Mouse (Mus musculus): Measurements from ENCODE around the gene D130043K22Rik.

Gene D130043K22Rik

GRCm38 (mm10) chr13:24844983-24845955 is at the start of gene D130043K22Rik:
Gene D130043K22Rik, plus strand, starts transcription at chr13:24845135.
- DNase-seq (ENCODE audit: low spot score in 2 of 2), result peak in 1 of 2 experiments; percentile 46

GRCm38 (mm10) chr13:24798686-24799085 is 46.2 kb upstream of the D130043K22Rik start:
- no peak for DNase-seq (ENCODE audit: low spot score in 2 of 2)

- DNase-seq (ENCODE audit: low spot score in 2 of 2), result no peak
Measured at GRCm38 (mm10) chr13:24799378-24799777, 45.6 kb upstream of the D130043K22Rik start.

- DNase-seq (ENCODE audit: low spot score in 2 of 2), result peak in 1 of 2 experiments; percentile 37
Measured at GRCm38 (mm10) chr13:24799925-24800673, 44.8 kb upstream of the D130043K22Rik start.

GRCm38 (mm10) chr13:24800674-24801307 is 44.1 kb upstream of the D130043K22Rik start:
- DNase-seq (ENCODE audit: low spot score in 2 of 2), result peak; percentile 87 to 91

GRCm38 (mm10) chr13:24801308-24801921 is 43.5 kb upstream of the D130043K22Rik start, which contains the start of gene BC005537:
Gene BC005537, plus strand, starts transcription at chr13:24801657.
- peak; percentile 40 to 58 for DNase-seq (ENCODE audit: low spot score in 2 of 2)

GRCm38 (mm10) chr13:24802131-24802691 is 42.7 kb upstream of the D130043K22Rik start:
- peak; percentile 9 to 23 for DNase-seq (ENCODE audit: low spot score in 2 of 2)

- DNase-seq (ENCODE audit: low spot score in 2 of 2), result no peak
Measured at GRCm38 (mm10) chr13:24803196-24803595, 41.7 kb upstream of the D130043K22Rik start.

GRCm38 (mm10) chr13:24806079-24806478 is 38.9 kb upstream of the D130043K22Rik start:
- DNase-seq (ENCODE audit: low spot score in 2 of 2), result no peak

GRCm38 (mm10) chr13:24812521-24812920 is 32.4 kb upstream of the D130043K22Rik start:
- no peak for DNase-seq (ENCODE audit: low spot score in 2 of 2)

GRCm38 (mm10) chr13:24814616-24815015 is 30.3 kb upstream of the D130043K22Rik start:
- no peak for DNase-seq (ENCODE audit: low spot score in 2 of 2)

GRCm38 (mm10) chr13:24816125-24817092 is 28.5 kb upstream of the D130043K22Rik start:
- no peak for DNase-seq (ENCODE audit: low spot score in 2 of 2)

- DNase-seq (ENCODE audit: low spot score in 2 of 2), result no peak
Measured at GRCm38 (mm10) chr13:24819931-24820330, 25.0 kb upstream of the D130043K22Rik start.

GRCm38 (mm10) chr13:24822663-24823343 is 22.1 kb upstream of the D130043K22Rik start:
- DNase-seq (ENCODE audit: low spot score in 2 of 2), result no peak

GRCm38 (mm10) chr13:24824647-24825046 is 20.3 kb upstream of the D130043K22Rik start:
- DNase-seq (ENCODE audit: low spot score in 2 of 2), result no peak

GRCm38 (mm10) chr13:24825587-24825986 is 19.3 kb upstream of the D130043K22Rik start:
- DNase-seq (ENCODE audit: low spot score in 2 of 2), result no peak

GRCm38 (mm10) chr13:24826116-24826515 is 18.8 kb upstream of the D130043K22Rik start:
- DNase-seq (ENCODE audit: low spot score in 2 of 2), result no peak

- no peak for DNase-seq (ENCODE audit: low spot score in 2 of 2)
Measured at GRCm38 (mm10) chr13:24830756-24831352, 14.1 kb upstream of the D130043K22Rik start.
